Mouse (Mus musculus): ENCODE results near the gene Npvf. TPM values are rescaled to one million over a fixed set of nuclear protein-coding genes. Genes with fewer than 3 reads are reported as not detected.

The Npvf gene
- total and polyA plus RNA-seq, 3 experiments: not detected

GRCm38 (mm10) chr6:50601620-50602019 is 52.6 kb downstream of the Npvf start:
- no peak overlapping the region for H3K4me2 ChIP-seq (ENCODE audit: insufficient read depth, low read depth, poor library complexity, severe bottlenecking)
- no peak for TF ChIP-seq RAD21 (IDR thresholded peaks at IDR 0.05; ENCODE audit: low read depth, low read length)
- TF ChIP-seq ZC3H11A (IDR thresholded peaks at IDR 0.05; ENCODE audit: low read depth, low read length): no peak
- TF ChIP-seq CTCF (conservative IDR thresholded peaks at IDR 0.05 in 1 of 2, IDR thresholded peaks at IDR 0.05 in 1 of 2; ENCODE audit: low read depth in 2 of 2, low read length in 2 of 2): peak; percentile 77 to 86
- in situ Hi-C loops (cut with MboI; ENCODE audit: low pct_ligation_motif_present, low pct_unique_long_range_greater_than_20kb, low sequenced_read_pairs): no loop called here

More at GRCm38 (mm10) chr6:50601620-50602019, 52.6 kb downstream of the Npvf start:
- Histone ChIP-seq H3K36me3 (replicated peaks in 1 of 2; ENCODE audit: control insufficient read depth in 1 of 2, insufficient read depth in 1 of 2, low read length in 1 of 2) (no peaks in the 10 kb centered on the region), H3K9ac (ENCODE audit: insufficient read depth, low read depth) (no peak overlapping the region), H3K27me3 (replicated peaks) (peaks cover 14% of the 10 kb centered on the region), H3K4me1 (ENCODE audit: control insufficient read depth in 1 of 2, insufficient read depth in 2 of 2) (peaks cover 0 to 4% of the 10 kb centered on the region in 2 experiments; a peak in 1 of 4 replicates), H3K27ac (ENCODE audit: insufficient read depth, low read depth) (no peak overlapping the region), H3K4me3 (replicated peaks in 1 of 3; ENCODE audit: low read depth in 2 of 3, low read length in 2 of 3, poor library complexity in 1 of 3) (no peak overlapping the region), H3K79me2 (replicated peaks; ENCODE audit: control insufficient read depth, extremely low read depth, insufficient read depth, poor library complexity, severe bottlenecking) (no peaks in the 10 kb centered on the region), H3K9me3 (replicated peaks; ENCODE audit: low read length) (no peaks in the 10 kb centered on the region)
- peak; percentile 87 for DNase-seq (ENCODE audit: extremely low read depth)
- dilution Hi-C loops (cut with MboI; ENCODE audit: extremely low pct_ligation_motif_present, extremely low pct_unique_long_range_greater_than_20kb, low sequenced_read_pairs): no loop called here

Other genes with a start within 250 kb of the Npvf start
- 7.7 and 8.1 TPM in 2 replicates for gene Osbpl3, start 198.2 kb downstream of the Npvf start, total RNA-seq (2012; rRNA removed)
- 2.2 and 2.7 TPM in 2 replicates for gene Osbpl3, start 198.2 kb downstream of the Npvf start, total RNA-seq (2014; rRNA removed)
- gene Osbpl3, start 198.2 kb downstream of the Npvf start, polyA plus RNA-seq (2012; ENCODE audit: insufficient read length, low read depth): 3.5 and 3.8 TPM in 2 replicates
- gene Cycs, start 87.9 kb downstream of the Npvf start, total RNA-seq (2012; rRNA removed): 44.6 and 78.9 TPM in 2 replicates
- 122 and 137 TPM in 2 replicates for gene Cycs, start 87.9 kb downstream of the Npvf start, total RNA-seq (2014; rRNA removed)
- gene Cycs, start 87.9 kb downstream of the Npvf start, polyA plus RNA-seq (2012; ENCODE audit: insufficient read length, low read depth): 23.0 and 34.2 TPM in 2 replicates
- gene 4921507P07Rik, start 57.8 kb downstream of the Npvf start, total RNA-seq (2012; rRNA removed): not detected in 2 replicates
- not detected in 2 replicates for gene 4921507P07Rik, start 57.8 kb downstream of the Npvf start, total RNA-seq (2014; rRNA removed)
- gene 4921507P07Rik, start 57.8 kb downstream of the Npvf start, polyA plus RNA-seq (2012; ENCODE audit: insufficient read length, low read depth): 0.13 and 0.14 TPM in 2 replicates

Data from CH12.LX (cell line).